Mouse (Mus musculus): ENCODE data around the gene Washc3. TPM values are rescaled to one million over a fixed set of nuclear protein-coding genes. Genes with fewer than 3 reads are reported as not detected.

Gene Washc3
- polyA plus RNA-seq, 1 experiment from 2014 or later = 51.2 TPM

GRCm38 (mm10) chr10:88202581-88202980 is 1.7 kb downstream of the Washc3 start:
- no peaks in the 10 kb centered on the region for H3K27me3 ChIP-seq (ENCODE audit: control insufficient read depth, insufficient read depth, low read length)
- no peaks in the 10 kb centered on the region for H3K9me3 ChIP-seq (ENCODE audit: control insufficient read depth, low read length)
- no peak overlapping the region for H3K9ac ChIP-seq (ENCODE audit: low read length)
- H3K4me3 ChIP-seq (ENCODE audit: low read depth, low read length) = no peak overlapping the region
- DNase-seq (ENCODE audit: low spot score) (no peak), ATAC-seq (ENCODE audit: insufficient number of reproducible peaks, low FRiP score, low TSS enrichment, low read depth) (no peak)
- no peak overlapping the region for H3K27ac ChIP-seq (replicated peaks; ENCODE audit: low read depth, low read length)
- H3K36me3 ChIP-seq (ENCODE audit: control insufficient read depth, insufficient read depth, low read length) = no peaks in the 10 kb centered on the region
- 0 out of 2 replicates have a peak, but pooled peaks cover 2% of the 10 kb centered on the region for H3K4me1 ChIP-seq (ENCODE audit: control insufficient read depth, insufficient read depth, low read length)
- 92% methylated on average over 8 of the region's 8 CpGs for WGBS
- H3K4me2 ChIP-seq (ENCODE audit: low read depth, severe bottlenecking) = no peak overlapping the region

GRCm38 (mm10) chr10:88203236-88203635 is 2.3 kb downstream of the Washc3 start:
- Histone ChIP-seq H3K9ac (ENCODE audit: low read length) (no peak overlapping the region), H3K27ac (replicated peaks; ENCODE audit: low read depth, low read length) (no peak overlapping the region), H3K4me2 (ENCODE audit: low read depth, severe bottlenecking) (no peak overlapping the region), H3K4me1 (ENCODE audit: control insufficient read depth, insufficient read depth, low read length) (0 out of 2 replicates have a peak, but pooled peaks cover 2% of the 10 kb centered on the region), H3K9me3 (ENCODE audit: control insufficient read depth, low read length) (no peaks in the 10 kb centered on the region), H3K36me3 (ENCODE audit: control insufficient read depth, insufficient read depth, low read length) (no peaks in the 10 kb centered on the region), H3K4me3 (ENCODE audit: low read depth, low read length) (no peak overlapping the region), H3K27me3 (ENCODE audit: control insufficient read depth, insufficient read depth, low read length) (no peaks in the 10 kb centered on the region)
- DNase-seq (ENCODE audit: low spot score) (no peak), ATAC-seq (ENCODE audit: insufficient number of reproducible peaks, low FRiP score, low TSS enrichment, low read depth) (no peak)
- 90% methylated on average over 6 of the region's 6 CpGs for WGBS

GRCm38 (mm10) chr10:88212644-88213043 is 11.8 kb downstream of the Washc3 start:
- Histone ChIP-seq H3K4me2 (ENCODE audit: low read depth, severe bottlenecking) (no peak overlapping the region), H3K4me3 (ENCODE audit: low read depth, low read length) (no peak overlapping the region), H3K36me3 (ENCODE audit: control insufficient read depth, insufficient read depth, low read length) (no peaks in the 10 kb centered on the region; the same call in 1 of the 2 replicates), H3K4me1 (ENCODE audit: control insufficient read depth, insufficient read depth, low read length) (no peaks in the 10 kb centered on the region), H3K27me3 (ENCODE audit: control insufficient read depth, insufficient read depth, low read length) (no peaks in the 10 kb centered on the region), H3K9me3 (ENCODE audit: control insufficient read depth, low read length) (no peaks in the 10 kb centered on the region), H3K9ac (ENCODE audit: low read length) (no peak overlapping the region), H3K27ac (replicated peaks; ENCODE audit: low read depth, low read length) (no peak overlapping the region)
- no peak for DNase-seq (ENCODE audit: low spot score)
- WGBS = 93% methylated on average over 5 of the region's 5 CpGs
- ATAC-seq (ENCODE audit: insufficient number of reproducible peaks, low FRiP score, low TSS enrichment, low read depth) = no peak

GRCm38 (mm10) chr10:88214800-88215514 is 14.1 kb downstream of the Washc3 start:
- no peak overlapping the region for H3K4me3 ChIP-seq (ENCODE audit: low read depth, low read length)
- no peak overlapping the region for H3K4me2 ChIP-seq (ENCODE audit: low read depth, severe bottlenecking)
- no peak overlapping the region for H3K9ac ChIP-seq (ENCODE audit: low read length)
- no peaks in the 10 kb centered on the region for H3K9me3 ChIP-seq (ENCODE audit: control insufficient read depth, low read length)
- no peak for DNase-seq (ENCODE audit: low spot score)
- no peaks in the 10 kb centered on the region for H3K4me1 ChIP-seq (ENCODE audit: control insufficient read depth, insufficient read depth, low read length)
- no peak overlapping the region for H3K27ac ChIP-seq (replicated peaks; ENCODE audit: low read depth, low read length)
- no peak for ATAC-seq (ENCODE audit: insufficient number of reproducible peaks, low FRiP score, low TSS enrichment, low read depth)
- 92% methylated on average over 20 of the region's 20 CpGs for WGBS
- H3K36me3 ChIP-seq (ENCODE audit: control insufficient read depth, insufficient read depth, low read length) = no peaks in the 10 kb centered on the region; the same call in 1 of the 2 replicates
- no peaks in the 10 kb centered on the region for H3K27me3 ChIP-seq (ENCODE audit: control insufficient read depth, insufficient read depth, low read length)

GRCm38 (mm10) chr10:88218161-88218560 is 17.3 kb downstream of the Washc3 start:
- no peak overlapping the region for H3K4me3 ChIP-seq (ENCODE audit: low read depth, low read length)
- H3K27me3 ChIP-seq (ENCODE audit: control insufficient read depth, insufficient read depth, low read length) = no peaks in the 10 kb centered on the region
- whole genome bisulfite sequencing = 97% methylated on average over 3 of the region's 3 CpGs
- H3K4me2 ChIP-seq (ENCODE audit: low read depth, severe bottlenecking) = no peak overlapping the region
- H3K9me3 ChIP-seq (ENCODE audit: control insufficient read depth, low read length) = no peaks in the 10 kb centered on the region
- H3K4me1 ChIP-seq (ENCODE audit: control insufficient read depth, insufficient read depth, low read length) = no peaks in the 10 kb centered on the region
- ATAC-seq (ENCODE audit: insufficient number of reproducible peaks, low FRiP score, low TSS enrichment, low read depth) (no peak), DNase-seq (ENCODE audit: low spot score) (no peak)
- H3K36me3 ChIP-seq (ENCODE audit: control insufficient read depth, insufficient read depth, low read length) = no peaks in the 10 kb centered on the region; the same call in 1 of the 2 replicates
- H3K27ac ChIP-seq (replicated peaks; ENCODE audit: low read depth, low read length) = no peak overlapping the region
- no peak overlapping the region for H3K9ac ChIP-seq (ENCODE audit: low read length)

GRCm38 (mm10) chr10:88221718-88222117 is 20.8 kb downstream of the Washc3 start:
- Histone ChIP-seq H3K4me1 (ENCODE audit: control insufficient read depth, insufficient read depth, low read length) (peaks cover 4% of the 10 kb centered on the region; the same call in 1 of the 2 replicates), H3K4me3 (ENCODE audit: low read depth, low read length) (no peak overlapping the region), H3K27ac (replicated peaks; ENCODE audit: low read depth, low read length) (no peak overlapping the region), H3K36me3 (ENCODE audit: control insufficient read depth, insufficient read depth, low read length) (no peaks in the 10 kb centered on the region), H3K9ac (ENCODE audit: low read length) (no peak overlapping the region), H3K27me3 (ENCODE audit: control insufficient read depth, insufficient read depth, low read length) (no peaks in the 10 kb centered on the region), H3K9me3 (ENCODE audit: control insufficient read depth, low read length) (no peaks in the 10 kb centered on the region), H3K4me2 (ENCODE audit: low read depth, severe bottlenecking) (no peak overlapping the region)
- 87% methylated on average over 5 of the region's 5 CpGs for WGBS
- ATAC-seq (ENCODE audit: insufficient number of reproducible peaks, low FRiP score, low TSS enrichment, low read depth) = no peak
- DNase-seq (ENCODE audit: low spot score) = no peak

- WGBS = 87% methylated on average over 5 of the region's 5 CpGs
- no peak overlapping the region for H3K4me2 ChIP-seq (ENCODE audit: low read depth, severe bottlenecking)
- H3K4me1 ChIP-seq (ENCODE audit: control insufficient read depth, insufficient read depth, low read length) = peaks cover 4% of the 10 kb centered on the region; the same call in 1 of the 2 replicates
- H3K9me3 ChIP-seq (ENCODE audit: control insufficient read depth, low read length) = no peaks in the 10 kb centered on the region
- no peak overlapping the region for H3K27ac ChIP-seq (replicated peaks; ENCODE audit: low read depth, low read length)
- no peak for DNase-seq (ENCODE audit: low spot score)
- no peak overlapping the region for H3K4me3 ChIP-seq (ENCODE audit: low read depth, low read length)
- ATAC-seq (ENCODE audit: insufficient number of reproducible peaks, low FRiP score, low TSS enrichment, low read depth) = no peak
- no peak overlapping the region for H3K9ac ChIP-seq (ENCODE audit: low read length)
- no peaks in the 10 kb centered on the region for H3K27me3 ChIP-seq (ENCODE audit: control insufficient read depth, insufficient read depth, low read length)
- no peaks in the 10 kb centered on the region for H3K36me3 ChIP-seq (ENCODE audit: control insufficient read depth, insufficient read depth, low read length)
Measured at GRCm38 (mm10) chr10:88225421-88225820, 24.5 kb downstream of the Washc3 start.

- Histone ChIP-seq H3K27ac (replicated peaks; ENCODE audit: low read depth, low read length) (no peak overlapping the region), H3K27me3 (ENCODE audit: control insufficient read depth, insufficient read depth, low read length) (no peaks in the 10 kb centered on the region), H3K4me2 (ENCODE audit: low read depth, severe bottlenecking) (no peak overlapping the region), H3K9me3 (ENCODE audit: control insufficient read depth, low read length) (no peaks in the 10 kb centered on the region), H3K36me3 (ENCODE audit: control insufficient read depth, insufficient read depth, low read length) (no peaks in the 10 kb centered on the region), H3K9ac (ENCODE audit: low read length) (no peak overlapping the region), H3K4me1 (ENCODE audit: control insufficient read depth, insufficient read depth, low read length) (peaks cover 4% of the 10 kb centered on the region; the same call in 1 of the 2 replicates), H3K4me3 (ENCODE audit: low read depth, low read length) (no peak overlapping the region)
- ATAC-seq (ENCODE audit: insufficient number of reproducible peaks, low FRiP score, low TSS enrichment, low read depth) (no peak), DNase-seq (ENCODE audit: low spot score) (no peak)
- WGBS = 97% methylated on average over 2 of the region's 2 CpGs
Measured at GRCm38 (mm10) chr10:88227962-88228361, 27.1 kb downstream of the Washc3 start.

Data from limb, embryonic 11.5 days (tissue).